Mouse (Mus musculus): Measurements from ENCODE around the gene Plppr5.

- TF ChIP-seq CTCF (IDR thresholded peaks at IDR 0.05; ENCODE audit: extremely low read depth, insufficient read depth, insufficient read length, insufficient replicate concordance) (no peak), POLR2A (IDR thresholded peaks at IDR 0.05; ENCODE audit: low read depth, low read length) (no peak)
Measured at GRCm38 (mm10) chr3:117625257-117626001, 50.8 kb downstream of the Plppr5 start.
